Mouse (Mus musculus): ENCODE results near the gene Smim4.

- no peak for TF ChIP-seq CTCF (IDR thresholded peaks at IDR 0.05; ENCODE audit: borderline replicate concordance, control insufficient read depth, extremely low read depth, insufficient read depth, low read length, poor library complexity)
- no peak for TF ChIP-seq POLR2A (IDR thresholded peaks at IDR 0.05; ENCODE audit: control insufficient read depth, extremely low read depth, insufficient read depth, low read length, poor library complexity)
These were observed 39.7 kb upstream of the Smim4 start, which contains the start of gene Stab1 for GRCm38 (mm10) chr14:31168425-31168824.

All from thymus, adult 2 months (tissue).